Mouse (Mus musculus) urinary bladder, adult 18-20 months (tissue): Measurements from ENCODE around the gene Colgalt1.
A peak's percentile ranks its signal among the peaks of the same experiment; 100 is the strongest.

ENCODE experiments used
- DNase-seq, 2 experiments: peaks; one replicate each; pipeline ENCODE4 v3.0.0; 2022; ENCODE audit warnings: low spot score in 2 of 2, mixed read lengths in 2 of 2

Gene Colgalt1

DNA sequence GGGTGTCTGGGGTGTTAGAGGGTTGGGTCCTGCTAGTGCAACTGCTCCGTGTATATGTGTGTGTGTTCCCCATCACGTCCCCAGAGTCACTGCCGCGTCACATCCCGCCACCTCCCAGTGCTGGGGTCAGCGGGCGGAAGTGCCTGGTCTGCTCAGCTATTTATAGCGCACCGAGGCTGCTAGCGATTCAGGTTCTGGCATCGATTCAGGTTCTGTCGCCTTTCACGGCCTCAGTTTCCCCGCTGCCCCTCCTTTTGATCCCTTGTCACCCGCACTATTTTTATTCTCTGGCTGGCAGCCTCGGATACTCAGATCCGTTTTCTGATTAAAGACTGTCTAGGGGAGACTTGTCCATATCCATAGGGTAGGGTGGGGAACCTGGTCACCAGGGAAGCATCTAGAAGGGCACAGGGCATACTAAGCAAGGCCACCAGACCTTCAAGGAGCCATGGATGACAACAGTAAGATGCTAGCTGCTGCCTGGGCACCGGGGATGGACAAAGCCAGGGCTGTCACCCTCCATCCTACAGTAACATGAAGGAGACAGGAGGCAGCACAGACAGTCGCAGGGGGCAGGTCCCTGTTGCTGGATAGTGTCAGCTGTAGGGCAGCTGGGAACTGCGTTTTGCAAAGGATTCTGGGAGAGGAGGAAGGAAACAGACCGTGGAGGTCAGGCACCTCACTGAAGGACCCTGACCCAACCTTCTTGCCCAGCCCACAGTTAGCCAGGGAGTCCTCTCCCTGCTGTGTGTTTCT, 57.6 kb downstream of the Colgalt1 start:
- no peak for DNase-seq

DNA sequence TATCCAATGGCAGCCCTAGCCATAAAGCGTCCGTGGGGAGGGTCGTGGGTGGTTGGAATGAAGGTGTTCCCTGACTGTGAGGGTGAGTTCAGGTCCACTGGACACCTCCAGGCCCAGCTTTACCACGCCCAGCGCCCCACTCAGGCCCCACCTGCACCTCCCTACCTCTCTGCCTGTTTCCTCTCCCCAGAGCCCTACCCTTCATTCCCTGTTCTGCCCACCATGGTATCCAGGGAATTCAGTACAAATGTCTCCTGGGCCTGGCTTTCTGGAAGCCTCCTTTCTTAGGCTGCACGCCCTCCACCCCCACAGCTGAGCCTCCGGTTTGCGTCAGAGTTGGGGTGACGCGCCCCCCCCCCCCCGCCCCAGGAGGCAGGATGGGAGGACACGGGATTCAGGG, 59.4 kb downstream of the Colgalt1 start:
- no peak for DNase-seq

- no peak for DNase-seq
Measured at GRCm38 (mm10) chr8:71670621-71671548, 60.1 kb downstream of the Colgalt1 start.

GRCm38 (mm10) chr8:71671549-71671965, 60.8 kb downstream of the Colgalt1 start, which contains the start of gene Unc13a:
Gene Unc13a (minus strand): TSS chr8:71671757.
- DNase-seq = peak; percentile 78 to 89

DNA sequence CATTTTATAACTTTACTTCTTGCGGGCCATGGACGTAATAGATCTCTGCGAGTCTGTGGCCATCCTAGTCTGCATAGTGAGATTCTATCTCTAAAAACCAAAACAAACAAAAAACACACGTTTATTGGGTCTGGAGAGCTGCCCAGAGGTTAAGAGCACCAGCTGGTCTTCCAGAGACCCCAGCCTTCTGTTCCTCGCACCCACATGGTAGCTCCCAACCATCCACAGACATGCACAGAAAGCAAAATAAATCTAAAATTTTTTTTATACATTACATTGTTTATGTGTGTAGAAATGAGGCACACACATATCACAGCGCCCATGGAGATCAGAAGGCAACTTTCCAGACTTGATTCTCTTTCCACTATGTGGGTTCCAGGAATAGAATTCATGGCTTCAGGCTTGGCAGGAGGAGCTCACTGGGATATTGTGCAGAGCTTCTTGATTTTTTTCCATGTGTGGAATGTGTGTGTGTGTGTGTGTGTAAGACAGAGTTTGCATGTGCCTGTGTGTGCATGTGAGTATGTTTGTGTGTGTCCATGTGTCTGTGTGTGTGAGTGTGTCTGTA, 61.5 kb downstream of the Colgalt1 start:
- no peak for DNase-seq

- no peak for DNase-seq
Measured at GRCm38 (mm10) chr8:71674071-71674470, 63.3 kb downstream of the Colgalt1 start.
